Mouse (Mus musculus) erythroid progenitor cell, adult 5-6 weeks (primary cell): Measurements from ENCODE around the gene Kazald1. TPM values are rescaled to one million over a fixed set of nuclear protein-coding genes. Genes with fewer than 3 reads are reported as not detected.
"Not testable (repeated sequence)": the region's sequence is repeated elsewhere in the genome, so short reads cannot be mapped to it uniquely, and the experiment has no call there.

Source experiments
- ATAC-seq: replicated peaks from 2 replicates; pipeline ENCODE4 v1.8.0; 2016; ENCODE audit warnings: moderate number of reproducible peaks, mild to moderate bottlenecking, moderate TSS enrichment, inconsistent platforms; ENCODE audit not compliant: poor library complexity, low FRiP score, severe bottlenecking
- total RNA-seq, 2 experiments: library from RNA; stranded (forward) in 1 of 2; stranded (reverse) in 1 of 2; fragments of 150-400 nt in 1 of 2; fragments of 186-747, 209-891 nt in 1 of 2; gene quantifications; 2 replicates each; pipeline versions ENCODE4 v1.2.3 to v1.2.4; 2015 to 2017; ENCODE audit warnings: low replicate concordance in 2 of 2

Kazald1 gene
- not detected in 2 replicates for total RNA-seq (2015; ENCODE audit: low replicate concordance)
- not detected in 2 replicates for total RNA-seq (2017; ENCODE audit: low replicate concordance)

DNA sequence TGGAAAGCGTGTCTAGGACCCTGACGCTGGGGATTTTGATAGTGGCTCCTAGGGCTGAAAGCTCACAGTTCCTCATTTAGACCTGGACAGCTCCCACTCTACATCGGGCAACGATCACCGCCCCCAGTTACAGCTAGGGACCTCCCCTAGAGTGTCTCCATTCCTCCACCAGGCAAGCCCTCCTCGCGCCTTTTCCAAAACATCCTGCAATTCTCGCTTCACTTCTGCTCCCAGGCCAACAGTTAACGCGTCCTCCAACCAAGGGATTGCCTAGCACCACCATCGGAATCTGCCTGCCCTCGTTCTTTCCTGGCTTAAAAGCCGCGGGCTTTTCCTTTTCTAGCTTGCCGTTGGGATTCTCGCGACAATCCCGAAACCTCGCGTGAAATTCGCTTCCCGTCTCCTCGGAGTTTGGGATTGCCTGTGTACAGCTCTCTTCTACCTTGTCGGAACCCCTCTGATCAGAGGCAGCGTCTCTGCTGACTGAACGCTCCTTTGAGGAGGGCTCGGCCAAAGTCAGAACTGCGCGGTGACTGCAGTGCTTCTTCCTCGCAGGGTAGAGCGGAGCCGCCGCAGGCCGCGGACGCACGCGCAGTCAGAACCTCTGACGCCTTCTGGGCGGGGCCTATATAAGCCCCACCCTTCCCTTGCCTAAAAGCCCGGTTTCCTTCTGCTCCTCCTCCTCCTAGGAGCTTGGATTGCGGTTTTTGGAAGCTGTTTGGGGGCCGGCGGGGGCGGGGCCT, at the start of gene Kazald1:
TSS of gene Kazald1 (plus strand) at position 662 of the 743 bp plus-strand sequence.
- ATAC-seq = peak; percentile 83

DNA sequence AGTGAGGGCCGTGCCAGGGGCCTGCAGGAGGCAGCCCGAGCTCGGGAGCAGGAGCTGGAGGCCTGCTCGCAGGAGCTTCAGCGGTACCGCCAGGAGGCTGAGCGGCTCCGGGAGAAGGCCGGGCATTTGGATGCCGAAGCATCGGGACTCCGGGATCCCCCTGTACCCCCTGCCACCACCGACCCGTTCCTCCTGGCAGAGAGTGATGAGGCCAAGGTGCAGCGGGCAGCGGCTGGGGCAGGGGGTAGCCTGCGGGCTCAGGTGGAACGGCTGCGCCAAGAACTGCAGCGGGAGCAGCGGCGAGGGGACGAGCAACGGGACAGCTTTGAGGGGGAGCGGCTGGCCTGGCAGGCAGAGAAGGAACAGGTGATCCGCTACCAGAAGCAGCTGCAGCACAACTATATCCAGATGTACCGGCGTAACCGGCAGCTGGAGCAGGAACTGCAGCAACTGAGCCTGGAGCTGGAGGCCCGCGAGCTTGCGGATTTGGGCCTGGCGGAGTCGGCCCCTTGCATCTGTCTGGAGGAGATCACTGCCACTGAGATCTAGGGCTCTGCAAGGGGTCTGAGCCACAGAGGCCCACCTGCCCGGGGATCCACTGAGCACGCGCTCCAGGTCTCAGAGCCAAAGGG, 49.0 kb upstream of the Kazald1 start:
- no peak for ATAC-seq

DNA sequence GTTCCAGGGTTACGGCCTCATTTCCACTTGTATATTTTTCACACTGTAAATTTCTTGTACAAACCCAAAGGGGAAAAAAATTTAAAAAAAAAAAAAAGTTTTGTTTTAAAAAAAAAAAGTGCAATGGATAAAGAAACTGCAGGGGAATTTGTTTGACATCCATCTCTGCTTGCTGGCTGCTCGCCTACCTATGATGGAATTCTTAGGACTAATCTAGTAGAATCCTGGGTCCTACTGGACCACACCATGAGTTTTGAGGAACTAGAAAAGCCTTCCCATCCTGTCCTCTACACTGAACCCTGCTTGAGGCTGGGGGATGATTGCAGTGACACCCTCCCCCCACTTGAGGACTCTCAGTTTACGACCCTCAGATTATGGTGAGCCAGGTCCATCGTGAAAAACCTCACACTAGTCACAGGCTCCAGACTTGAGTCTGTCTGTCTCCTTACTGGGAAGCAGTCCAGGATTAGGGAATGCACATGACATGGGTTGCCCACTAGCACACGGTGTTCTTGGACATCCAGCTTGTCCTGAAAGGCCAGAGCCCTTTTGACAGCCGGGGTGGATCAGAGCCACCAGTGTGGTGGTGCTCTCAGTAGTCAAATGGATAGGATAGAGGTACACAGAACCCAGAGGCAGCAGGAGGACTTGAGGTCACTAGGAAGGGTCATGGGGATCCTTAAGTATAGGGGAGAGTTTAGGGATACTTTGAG, 47.9 kb upstream of the Kazald1 start:
- no peak for ATAC-seq

DNA sequence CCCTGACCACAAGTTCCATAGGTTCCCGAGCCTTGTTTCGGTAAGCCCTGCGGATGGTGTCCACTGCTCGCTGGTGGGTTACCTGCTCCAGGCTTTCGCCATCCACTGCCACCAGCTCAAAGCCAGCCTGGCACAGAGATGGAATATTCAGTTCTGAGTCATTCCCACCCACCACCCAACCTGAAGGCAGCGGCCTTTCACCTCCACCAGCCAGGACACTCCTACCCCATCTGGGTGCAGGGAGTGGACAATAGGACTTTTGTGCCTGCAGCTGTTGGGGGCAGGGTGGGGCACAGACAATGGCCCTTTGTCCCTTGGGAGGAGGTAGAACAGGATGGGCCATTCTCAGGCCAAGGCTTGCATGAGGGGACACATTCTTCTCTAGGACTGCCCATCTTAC, 47.2 kb upstream of the Kazald1 start:
- no peak for ATAC-seq

DNA sequence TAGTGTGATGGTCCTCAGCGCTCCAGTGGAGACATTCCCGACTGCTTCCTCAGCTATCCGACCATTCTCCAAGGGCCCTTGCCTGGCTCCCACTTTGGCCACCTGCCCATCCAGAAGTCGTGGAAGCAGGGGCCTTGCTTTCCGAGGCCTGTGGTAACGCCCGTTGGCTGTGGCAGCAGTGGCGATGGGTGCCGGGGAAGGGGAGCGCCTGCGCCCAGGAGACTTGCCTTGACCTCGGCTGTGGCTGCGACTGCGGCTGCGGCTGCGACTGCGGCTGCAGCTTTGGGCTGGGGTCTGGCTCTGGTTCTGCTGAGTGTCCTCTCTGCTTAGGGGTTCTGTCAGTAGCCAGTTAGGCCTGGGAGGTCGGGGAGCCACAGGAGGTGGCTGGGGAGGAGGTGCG, 46.3 kb upstream of the Kazald1 start:
- no peak for ATAC-seq

DNA sequence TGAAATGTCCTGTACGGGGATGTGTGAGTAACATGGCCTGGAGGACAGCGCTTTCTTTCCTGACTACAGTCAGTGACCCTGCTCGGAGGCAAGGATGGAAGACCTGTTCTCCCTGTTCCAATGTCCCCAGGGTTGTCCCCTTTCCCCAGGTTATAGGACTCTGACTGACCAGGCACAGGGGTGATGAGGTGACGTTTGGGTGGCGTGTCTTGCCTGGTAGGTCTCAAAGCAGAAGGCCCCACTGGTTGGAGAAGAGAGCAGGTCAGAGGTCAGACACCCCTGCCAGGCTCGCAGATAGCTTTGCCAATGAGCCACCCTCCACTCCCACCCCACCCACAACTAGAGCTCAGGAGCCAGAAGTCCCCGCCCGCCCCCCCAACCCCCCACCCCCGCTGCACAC, 45.5 kb upstream of the Kazald1 start:
- no peak for ATAC-seq

DNA sequence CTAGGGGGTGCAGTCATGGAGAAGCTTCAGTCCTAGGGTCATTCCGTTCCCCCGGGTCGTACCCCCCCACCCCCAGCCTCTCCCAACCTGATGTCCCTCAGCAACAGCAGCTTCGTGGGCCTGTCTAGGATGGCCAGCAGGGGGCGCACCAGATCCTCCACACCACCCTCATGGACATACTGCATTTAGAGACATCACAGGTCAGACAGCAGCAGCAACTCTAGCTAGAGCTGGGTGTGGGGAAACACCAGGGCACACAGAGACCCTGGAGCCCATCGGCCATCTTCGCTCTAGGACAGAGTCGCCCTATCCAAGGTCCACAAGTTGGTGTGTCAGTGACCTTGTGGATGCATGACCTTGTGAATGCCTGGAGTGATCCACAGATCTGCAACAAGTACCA, 44.9 kb upstream of the Kazald1 start:
- 0 out of 2 replicates have a peak, but pooled peaks have one; percentile 43 for ATAC-seq

DNA sequence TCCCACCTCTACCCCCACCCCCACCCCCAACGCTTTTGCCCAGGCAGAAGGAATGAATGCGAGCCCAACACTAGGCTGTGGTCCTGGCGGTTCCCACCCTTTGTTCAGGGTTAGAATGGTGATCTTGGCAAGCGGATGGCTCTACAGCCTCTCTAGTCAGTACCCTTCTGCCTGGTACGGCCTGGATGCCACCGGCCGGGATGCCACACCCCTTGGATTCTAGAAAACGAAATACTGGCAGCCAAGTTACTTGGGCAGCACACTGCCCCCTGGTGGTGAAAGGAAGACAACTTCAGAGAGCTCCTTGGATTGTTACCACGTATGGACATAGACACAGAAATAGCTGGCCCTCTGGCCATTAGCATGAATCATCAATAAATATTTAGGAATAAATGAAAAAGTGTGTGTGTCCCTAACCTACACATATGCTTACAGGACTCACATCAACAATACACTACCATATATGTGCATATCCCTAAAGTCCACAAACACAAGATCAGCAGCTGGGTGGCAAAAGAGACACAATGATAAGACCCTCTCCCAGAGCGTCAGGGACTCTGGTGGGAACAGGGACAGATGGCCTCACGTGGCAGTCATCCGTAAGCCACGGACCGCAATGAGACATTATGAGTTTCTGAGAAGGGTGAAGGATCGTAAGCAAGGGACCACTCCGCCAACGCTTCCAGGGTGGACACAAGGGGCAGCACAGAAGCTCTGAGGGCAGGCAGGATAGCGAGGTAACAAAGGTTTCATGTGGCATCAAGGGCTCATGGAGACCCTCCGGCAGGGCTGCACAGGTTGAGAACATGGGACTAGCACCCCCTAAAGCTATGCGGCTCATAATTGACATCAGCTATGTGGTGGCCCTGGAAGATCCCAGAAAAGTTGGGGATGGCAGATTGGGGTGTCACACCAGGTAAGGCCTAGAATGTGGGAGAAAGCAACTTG, 44.0 kb upstream of the Kazald1 start:
- ATAC-seq = peak; percentile 64

DNA sequence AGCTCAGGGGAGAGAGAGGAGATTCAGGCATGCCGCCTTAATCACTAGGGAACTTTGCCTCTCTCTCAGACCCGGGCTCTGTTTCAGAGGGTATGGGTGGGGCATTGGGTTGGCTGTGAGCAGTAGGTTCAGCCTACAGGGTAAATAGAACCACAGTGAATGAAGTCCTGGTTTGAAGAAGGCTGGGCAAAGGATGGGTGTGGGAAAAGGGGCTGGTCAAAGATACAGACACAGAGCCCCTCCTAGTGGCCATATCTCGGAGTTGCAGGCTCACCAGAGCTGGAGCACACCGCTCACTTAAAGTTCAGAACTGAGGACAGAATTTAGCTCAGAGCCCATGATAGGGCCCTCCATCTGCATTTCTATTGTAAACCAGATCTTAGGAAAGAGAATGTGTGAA, 43.3 kb upstream of the Kazald1 start:
- peak; percentile 67 for ATAC-seq

DNA sequence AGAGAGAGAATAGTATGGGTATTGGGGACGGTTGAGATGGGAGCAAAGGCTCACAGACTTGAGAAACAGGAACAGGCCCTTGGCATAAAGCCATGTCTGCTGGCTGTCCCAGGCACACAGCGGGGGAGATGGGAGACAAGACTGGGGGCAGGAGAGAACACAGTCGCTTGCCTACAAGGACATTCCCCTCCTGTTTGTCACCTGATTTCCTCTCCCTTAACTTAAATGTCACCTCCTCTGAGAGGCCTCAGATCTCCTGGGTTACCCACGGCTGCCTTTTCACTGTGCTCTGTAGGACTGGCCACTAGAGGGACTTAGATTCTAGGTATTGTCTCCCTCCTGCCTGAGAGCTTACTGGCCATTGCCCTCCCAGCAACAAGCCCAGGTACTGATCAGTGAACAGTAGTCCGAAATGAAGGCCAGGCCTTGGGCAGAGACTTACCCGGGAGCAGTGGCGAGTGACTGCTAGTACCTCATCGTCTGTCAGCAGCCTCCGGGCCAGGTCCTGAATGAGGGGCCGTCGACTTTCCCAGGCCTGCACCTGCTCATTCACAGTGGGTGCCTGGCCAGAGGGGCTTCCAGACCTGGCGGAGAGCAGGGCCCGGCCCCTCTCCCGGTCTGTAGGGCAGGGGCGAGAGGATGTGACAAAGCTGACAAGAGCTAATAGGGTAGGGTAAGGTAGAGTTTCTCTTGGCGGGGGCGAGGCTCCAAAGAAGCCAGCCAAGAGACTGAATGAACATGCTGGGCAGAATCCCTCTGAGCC, 42.3 kb upstream of the Kazald1 start:
- ATAC-seq = no peak

DNA sequence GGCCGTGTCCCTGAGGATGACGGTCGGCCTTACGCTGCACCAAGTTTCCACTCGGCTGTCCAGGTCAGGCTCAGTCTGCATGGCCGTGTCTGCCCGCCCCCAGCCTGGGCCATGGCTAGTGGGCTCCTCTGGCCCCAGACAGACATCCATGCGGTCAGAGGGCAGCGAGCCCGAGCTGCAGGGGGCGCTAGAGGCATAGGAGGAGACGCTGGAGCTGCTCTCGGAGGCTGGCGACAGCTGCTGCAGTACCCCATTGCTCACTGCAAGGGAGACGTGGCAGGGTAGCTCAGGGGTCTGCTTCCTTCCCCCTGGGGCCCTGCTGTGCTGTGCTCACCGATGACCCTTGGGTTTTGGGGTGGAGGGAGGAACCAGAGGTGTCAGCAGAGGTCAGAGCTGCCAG, 38.2 kb upstream of the Kazald1 start:
- peak; percentile 41; the same call in 1 of the 2 replicates for ATAC-seq

DNA sequence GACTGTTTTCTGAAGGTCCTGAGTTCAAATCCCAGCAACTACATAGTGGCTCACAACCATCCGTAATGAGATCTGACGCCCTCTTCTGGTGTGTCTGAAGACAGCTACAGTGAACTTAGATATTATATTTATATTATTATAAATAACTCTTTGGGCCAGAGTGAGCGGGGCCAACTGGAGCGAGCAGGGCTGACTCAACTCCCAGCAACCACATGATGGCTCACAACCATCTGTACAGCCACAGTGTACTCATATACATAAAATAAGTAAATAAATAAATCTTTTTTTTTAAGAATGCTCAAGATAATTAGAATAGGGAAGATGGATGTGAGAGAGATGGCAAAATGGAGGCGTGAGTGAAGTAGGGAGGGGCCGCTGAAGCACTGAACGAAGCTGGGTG, 36.8 kb upstream of the Kazald1 start:
- not testable (repeated sequence) for ATAC-seq

DNA sequence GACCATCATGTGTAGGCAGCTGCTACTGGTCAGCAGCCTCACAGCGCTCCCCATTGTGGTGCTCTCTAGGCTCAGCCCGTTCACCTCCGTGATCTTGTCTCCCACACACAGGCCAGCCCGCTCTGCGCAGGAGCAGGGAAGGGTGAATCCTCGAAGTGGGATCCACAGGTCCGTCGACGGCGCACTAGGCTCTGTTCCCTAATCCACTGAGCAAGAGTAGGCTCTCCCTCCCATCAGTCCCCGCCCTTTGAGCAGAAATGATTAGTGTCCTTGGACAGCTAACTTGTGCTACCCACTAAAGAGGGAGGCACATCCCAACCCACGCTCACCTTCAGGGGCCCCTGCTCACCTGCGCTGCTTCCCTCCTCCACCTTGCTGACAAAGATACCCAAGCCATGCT, 34.8 kb upstream of the Kazald1 start:
- ATAC-seq = no peak

DNA sequence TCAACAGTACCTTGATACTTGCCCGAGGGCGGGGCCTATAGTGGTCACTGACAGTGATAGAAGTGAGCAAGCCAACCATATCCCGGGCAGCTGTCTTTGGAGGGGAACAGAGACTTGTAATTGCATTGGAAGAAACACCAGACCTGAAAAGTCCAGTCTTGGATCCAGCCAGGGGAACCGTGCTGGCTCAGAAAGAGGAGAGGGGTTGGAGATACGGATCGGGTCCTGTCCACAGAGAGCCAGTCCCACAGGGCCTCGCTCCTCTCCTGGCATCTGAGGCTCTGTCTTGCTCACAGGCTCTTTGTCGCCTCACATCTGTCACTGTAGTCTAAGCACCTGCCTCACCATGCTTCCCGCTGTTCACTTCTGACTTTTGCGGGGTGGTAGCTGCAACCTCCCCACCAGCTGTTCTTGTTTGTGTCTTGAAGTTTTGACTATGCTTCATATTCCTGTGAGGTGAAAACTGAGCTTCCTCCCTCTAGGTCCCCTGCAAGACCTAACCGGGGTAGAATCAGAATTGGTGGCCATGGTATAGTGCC, 30.6 kb upstream of the Kazald1 start:
- ATAC-seq = no peak

DNA sequence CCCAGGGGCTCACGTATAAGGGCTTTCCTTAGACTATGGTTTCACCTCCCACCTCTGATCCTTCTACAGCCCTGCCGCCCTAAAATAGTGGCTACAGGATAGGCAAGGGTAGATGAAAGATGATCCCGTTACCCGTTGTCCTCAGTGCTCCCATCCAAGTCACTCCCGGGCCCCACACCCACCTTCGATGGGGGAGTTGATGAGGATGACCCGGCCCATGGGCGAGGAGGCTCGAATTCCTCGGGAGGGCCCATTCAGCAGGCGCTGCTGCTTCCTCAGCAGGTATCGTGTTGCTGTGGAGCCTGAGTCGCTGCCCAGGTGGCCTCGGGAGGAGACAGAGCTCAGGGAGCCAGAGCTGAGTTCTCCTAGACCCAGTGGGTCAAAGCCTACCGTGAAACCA, 29.8 kb upstream of the Kazald1 start:
- no peak for ATAC-seq

DNA sequence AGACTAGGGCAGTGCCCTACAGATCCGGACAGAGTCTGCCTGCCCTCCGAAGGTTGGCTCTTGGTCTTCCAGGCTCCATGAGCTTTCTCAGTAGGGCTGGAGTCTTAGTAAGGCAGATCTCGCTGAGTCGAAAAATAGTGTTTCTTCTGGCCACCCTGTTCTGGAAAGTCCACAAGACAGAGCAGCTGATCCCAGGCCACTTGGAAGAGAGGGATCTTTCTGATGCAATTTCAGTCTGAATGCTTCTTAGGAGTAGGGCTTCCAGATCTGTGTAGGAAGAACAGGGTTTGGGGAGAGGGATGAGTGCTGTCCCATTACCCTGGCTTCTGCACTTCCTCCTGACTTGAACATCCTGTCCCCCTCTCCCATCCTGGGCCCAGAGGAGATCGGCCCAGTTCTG, 29.4 kb upstream of the Kazald1 start, which contains the start of gene Pdzd7:
TSS of gene Pdzd7 (minus strand) at position 67 of the 400 bp plus-strand sequence.
- ATAC-seq = no peak

DNA sequence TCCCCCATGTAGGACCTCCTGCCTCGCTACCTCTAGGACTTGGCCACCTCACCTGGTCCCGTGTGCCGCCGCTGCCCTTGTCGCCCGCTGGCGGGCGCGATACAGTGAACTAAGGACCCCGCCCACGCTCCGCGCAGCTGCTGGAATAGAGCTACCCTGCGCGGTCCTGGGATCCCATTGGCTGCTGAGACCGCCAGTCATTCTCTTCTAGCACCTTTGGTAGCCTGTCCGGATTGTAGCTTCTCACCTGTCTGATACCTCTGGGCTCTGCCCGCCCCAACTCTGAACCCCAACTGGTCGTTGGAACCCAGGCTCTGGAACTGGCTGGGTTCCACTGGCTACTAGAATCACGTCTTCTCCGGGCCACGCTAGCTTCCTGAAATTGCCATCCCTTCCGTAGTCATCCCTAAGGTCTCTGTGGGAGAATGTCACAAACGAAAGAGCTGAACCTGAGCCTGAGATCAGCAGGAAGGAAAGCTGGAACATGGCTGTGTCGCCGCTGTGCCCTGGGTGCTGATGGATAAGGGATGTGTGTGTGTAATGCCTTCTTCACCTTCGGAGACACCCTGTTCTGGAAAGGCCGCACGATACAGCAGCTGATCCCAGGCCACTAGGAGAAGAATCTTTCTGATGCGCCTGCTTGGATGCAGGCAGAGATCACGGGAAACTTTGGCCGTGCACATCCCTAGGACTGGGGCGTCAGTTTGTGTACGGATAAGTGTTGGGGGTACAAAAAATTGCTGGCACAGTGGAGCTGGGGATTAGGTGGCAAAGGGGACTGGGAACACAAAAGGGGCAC, 28.3 kb upstream of the Kazald1 start:
- ATAC-seq = peak; percentile 46

DNA sequence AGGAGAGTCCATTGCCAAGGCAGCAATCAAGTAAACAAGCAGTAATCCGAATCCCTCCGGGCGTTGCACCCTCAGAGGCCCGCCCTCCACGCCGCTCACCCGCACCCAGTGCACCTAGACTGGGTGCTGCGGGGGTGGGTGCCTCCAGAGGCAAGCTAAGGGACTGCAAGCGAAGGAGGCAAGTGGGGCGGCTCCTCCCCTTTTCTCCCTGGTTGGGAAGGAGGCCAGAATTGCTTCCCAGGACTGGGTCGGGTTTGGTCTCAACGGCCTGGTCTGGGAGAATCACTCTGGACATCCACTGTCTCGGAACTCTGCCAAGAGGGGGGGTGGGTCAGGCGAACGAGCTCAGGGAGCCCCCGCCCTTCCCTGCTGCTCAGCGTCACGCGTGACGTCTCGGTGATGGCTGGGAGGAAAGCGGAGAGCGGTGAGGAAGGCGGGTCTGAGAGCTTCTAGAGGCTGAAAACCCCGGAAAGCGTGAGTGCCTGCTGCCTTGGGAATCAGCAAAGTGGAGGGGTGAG, 27.6 kb upstream of the Kazald1 start, which contains the start of gene Sfxn3:
TSS of gene Sfxn3 (plus strand) at position 87 of the 518 bp plus-strand sequence.
- peak; percentile 94 for ATAC-seq
